Mouse (Mus musculus) liver, adult 2 months (tissue): ENCODE data around the gene Wdr83. TPM values are rescaled to one million over a fixed set of nuclear protein-coding genes. Genes with fewer than 3 reads are reported as not detected.

Experiments used
- DNase-seq: peaks from one replicate; pipeline ENCODE4 v3.0.0-alpha.2; 2011; ENCODE audit warnings: low read depth, low spot score; ENCODE audit errors: extremely low read depth
- H3K27ac ChIP-seq: fragments of 200-500 bp; replicated peaks from 2 replicates; pipeline ENCODE4 v1.5.1; 2012; ENCODE audit warnings: low read depth, mild to moderate bottlenecking, control low read depth, inconsistent platforms, low read length; ENCODE audit not compliant: insufficient read depth
- H3K27me3 ChIP-seq: fragments of 200-500 bp; 2 replicates; pipeline ENCODE4 v1.6.1; 2012; ENCODE audit warnings: mild to moderate bottlenecking, moderate library complexity, low read length, inconsistent platforms; ENCODE audit not compliant: control insufficient read depth, insufficient read depth
- H3K36me3 ChIP-seq: fragments of 200-500 bp; 2 replicates; pipeline ENCODE4 v1.6.1; 2012; ENCODE audit warnings: low read length, inconsistent platforms; ENCODE audit not compliant: control insufficient read depth, insufficient read depth
- H3K4me1 ChIP-seq: fragments of 200-500 bp; 2 replicates; pipeline ENCODE4 v1.6.1; 2011; ENCODE audit warnings: low read length; ENCODE audit not compliant: control insufficient read depth, insufficient read depth
- H3K4me3 ChIP-seq: fragments of 200-500 bp; 2 replicates; pipeline ENCODE4 v1.5.1; 2011; ENCODE audit warnings: low read depth, mild to moderate bottlenecking, control low read depth, low read length, moderate library complexity; ENCODE audit not compliant: insufficient read depth
- H3K79me2 ChIP-seq: fragments of 200-500 bp; 2 replicates; pipeline ENCODE4 v1.6.1; 2012; ENCODE audit warnings: inconsistent platforms, mild to moderate bottlenecking, low read length, moderate library complexity; ENCODE audit not compliant: control insufficient read depth, insufficient read depth
- H3K9ac ChIP-seq: fragments of 200-500 bp; 2 replicates; pipeline ENCODE4 v1.6.1; 2012; ENCODE audit warnings: low read depth, mild to moderate bottlenecking, control low read depth, inconsistent platforms, low read length
- CTCF ChIP-seq: fragments of 200-500 bp; IDR thresholded peaks from 2 replicates; pipeline ENCODE4 v1.5.1; 2011; ENCODE audit warnings: low read depth, low read length, control low read depth
- POLR2A ChIP-seq: fragments of 200-500 bp; IDR thresholded peaks from 2 replicates; pipeline ENCODE4 v1.6.1; 2011; ENCODE audit warnings: low read length, control low read depth; ENCODE audit not compliant: insufficient read depth; ENCODE audit errors: extremely low read depth
- WGBS: fragments of 180-500 bp; shearing (Covaris S2); methylation state at CpG from one replicate; pipeline ENCODE4 v1.1.7; 2018; 5-methylcytosine and 5-hydroxymethylcytosine counted together
- polyA plus RNA-seq: library from polyadenylated mRNA; depleted of rRNA; stranded (reverse); fragments of >200 nt; gene quantifications from 2 replicates; pipeline ENCODE4 v1.2.3, GENCODE M21; 2012
- total RNA-seq: library from RNA; depleted of rRNA; stranded (reverse); fragments of >200 nt; gene quantifications from 2 replicates; pipeline ENCODE4 v1.2.3, GENCODE M21; 2014

Wdr83 gene
- total and polyA plus RNA-seq, 2 experiments = 12.2 to 26.2 TPM

DNA sequence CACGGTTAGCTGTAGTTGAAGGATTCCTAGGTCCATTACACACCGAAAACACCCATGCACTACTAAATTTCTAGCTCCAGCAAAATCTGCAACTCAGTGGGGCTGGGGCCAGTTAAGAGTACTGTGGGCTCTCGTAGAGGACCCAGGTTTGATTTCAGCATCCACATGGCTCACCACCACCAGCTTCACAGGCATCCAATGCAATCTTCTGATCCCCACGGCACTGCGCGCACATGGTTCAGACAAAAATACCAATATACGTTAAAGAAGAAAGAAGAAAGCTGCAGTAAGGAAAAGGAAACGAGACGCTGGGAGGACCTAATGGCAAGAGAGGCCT lies 44.8 kb downstream of the Wdr83 start:
- Histone ChIP-seq H3K4me3 (peak overlapping the region; percentile 67), H3K79me2 (peaks cover 14% of the 10 kb centered on the region; the same call in 1 of the 2 replicates), H3K27ac (peak overlapping the region; percentile 95), H3K9ac (peak overlapping the region; percentile 82), H3K4me1 (peaks cover 20% of the 10 kb centered on the region), H3K27me3 (no peaks in the 10 kb centered on the region), H3K36me3 (peaks cover 4% of the 10 kb centered on the region)
- no peak for DNase-seq
- WGBS = under 1% methylated on average over 9 of the region's 9 CpGs
- no peak for TF ChIP-seq POLR2A
- TF ChIP-seq CTCF = no peak

DNA sequence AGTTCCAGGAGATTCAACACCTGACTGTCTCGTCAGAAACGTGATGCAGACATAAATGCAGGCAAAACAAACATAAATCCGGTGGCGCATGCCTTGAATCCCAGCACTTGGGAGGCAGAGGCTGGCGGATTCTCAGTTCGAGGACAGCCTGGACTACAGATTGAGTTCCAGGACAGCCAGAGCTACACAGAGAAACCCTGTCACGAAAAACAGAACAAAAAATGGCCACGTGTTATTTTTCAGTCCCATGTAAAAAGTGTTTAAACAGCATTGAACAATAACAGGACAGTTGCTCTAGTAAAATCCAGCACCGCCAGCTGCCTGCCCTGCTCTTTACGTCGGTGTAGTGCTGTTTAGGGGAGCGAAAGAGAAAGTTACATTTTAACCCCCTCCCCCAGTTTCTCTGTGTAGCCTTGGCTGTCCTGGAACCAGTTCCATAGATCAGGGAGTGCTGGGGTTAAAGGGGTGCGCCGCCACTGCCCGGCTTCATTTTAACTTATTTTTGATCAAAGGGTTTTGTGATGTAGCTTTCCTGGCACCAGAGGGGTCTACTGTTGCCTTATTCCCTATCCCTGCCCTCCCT lies 45.3 kb downstream of the Wdr83 start:
- peaks cover 20% of the 10 kb centered on the region for H3K4me1 ChIP-seq
- peak overlapping the region; percentile 95 for H3K27ac ChIP-seq
- DNase-seq = peak; percentile 67
- peak overlapping the region; percentile 82 for H3K9ac ChIP-seq
- H3K27me3 ChIP-seq = no peaks in the 10 kb centered on the region
- WGBS = under 1% methylated on average over 15 of the region's 15 CpGs
- H3K4me3 ChIP-seq = peak overlapping the region; percentile 67
- TF ChIP-seq CTCF (no peak), POLR2A (no peak)
- H3K79me2 ChIP-seq = peaks cover 14% of the 10 kb centered on the region; the same call in 1 of the 2 replicates
- peaks cover 2% of the 10 kb centered on the region for H3K36me3 ChIP-seq

DNA sequence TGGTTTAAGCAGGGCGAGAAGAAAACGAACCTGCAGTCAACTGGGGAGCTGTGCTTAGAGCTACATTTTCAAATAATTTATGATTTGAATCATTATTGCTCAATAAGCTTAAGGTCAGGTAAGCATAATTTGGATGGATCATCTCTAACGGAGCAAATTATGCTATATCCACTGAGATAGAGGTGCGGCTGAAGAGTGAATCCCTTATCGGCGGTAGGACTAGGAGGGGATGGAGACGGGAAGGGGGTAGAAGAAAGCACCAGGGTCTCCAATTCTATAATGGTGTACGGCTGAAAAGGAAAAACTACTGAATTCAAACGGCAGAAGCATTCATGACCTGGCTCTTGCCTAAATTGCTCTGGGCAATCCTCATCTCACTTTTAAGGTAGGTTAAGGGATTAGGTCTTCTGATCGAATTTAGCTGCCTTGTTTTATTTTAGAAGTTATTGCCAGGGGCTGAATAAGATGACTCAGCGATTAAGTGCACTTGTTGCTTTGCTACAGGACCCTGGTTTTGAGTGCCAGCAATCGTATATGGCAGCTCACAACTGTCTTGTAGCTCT lies 45.9 kb downstream of the Wdr83 start:
- H3K4me1 ChIP-seq = peaks cover 22% of the 10 kb centered on the region
- DNase-seq = peak; percentile 65
- H3K27me3 ChIP-seq = no peaks in the 10 kb centered on the region
- peak overlapping the region; percentile 67 for H3K4me3 ChIP-seq
- H3K9ac ChIP-seq = peak overlapping the region; percentile 82
- peaks cover 6% of the 10 kb centered on the region for H3K36me3 ChIP-seq
- WGBS = 3% methylated on average over 12 of the region's 12 CpGs
- TF ChIP-seq CTCF = no peak
- peak overlapping the region; percentile 95 for H3K27ac ChIP-seq
- peaks cover 10% of the 10 kb centered on the region; the same call in 1 of the 2 replicates for H3K79me2 ChIP-seq

DNA sequence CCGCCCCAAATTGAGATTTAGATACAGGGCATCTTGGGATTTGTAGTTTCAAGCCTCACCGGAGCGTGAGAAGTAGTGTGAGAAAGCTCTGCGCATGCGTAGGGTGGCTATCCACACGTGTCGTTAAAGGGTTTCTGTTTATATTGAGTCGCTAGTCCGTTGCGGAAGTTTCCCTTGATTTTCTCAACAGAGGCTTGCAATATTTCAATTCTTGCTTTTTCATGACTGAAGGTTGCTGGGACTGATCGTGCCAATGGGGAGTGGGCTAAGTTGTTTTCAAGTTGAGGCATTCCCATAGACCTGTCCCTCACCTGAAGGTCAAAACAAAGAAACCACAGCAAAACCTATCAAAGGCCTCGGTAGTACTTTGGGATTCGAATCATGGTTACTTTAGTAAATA lies 46.3 kb downstream of the Wdr83 start:
- TF ChIP-seq CTCF (no peak), POLR2A (no peak)
- Histone ChIP-seq H3K4me3 (peak overlapping the region; percentile 55), H3K9ac (peak overlapping the region; percentile 61), H3K27me3 (no peaks in the 10 kb centered on the region), H3K27ac (peak overlapping the region; percentile 95), H3K36me3 (peaks cover 11% of the 10 kb centered on the region), H3K4me1 (peaks cover 22% of the 10 kb centered on the region), H3K79me2 (peaks cover 10% of the 10 kb centered on the region; the same call in 1 of the 2 replicates)
- DNase-seq = peak; percentile 87
- WGBS = under 1% methylated on average over 13 of the region's 13 CpGs

DNA sequence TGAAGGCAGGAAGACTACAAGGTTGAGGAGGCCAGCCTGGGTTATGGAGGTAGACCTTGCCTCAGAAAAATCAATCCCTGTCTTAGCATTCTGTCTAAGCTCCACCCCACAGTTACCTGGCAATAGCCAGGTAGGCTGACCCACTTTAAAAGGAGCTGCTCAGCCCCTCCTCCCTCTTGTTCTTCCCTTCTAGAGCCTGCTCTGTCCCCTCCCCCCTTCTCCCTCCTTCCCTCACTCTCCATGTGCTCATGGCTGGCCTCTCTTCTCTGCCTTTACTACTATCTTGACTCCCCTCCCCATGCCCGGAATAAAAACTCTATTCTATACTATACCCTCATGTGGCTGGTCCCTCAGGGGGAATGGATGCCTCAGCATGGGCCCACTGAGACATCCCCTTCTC lies 47.2 kb downstream of the Wdr83 start:
- TF ChIP-seq CTCF = no peak
- TF ChIP-seq POLR2A = no peak
- WGBS = 67% methylated on average over 1 of the region's 1 CpGs
- Histone ChIP-seq H3K79me2 (peaks cover 16% of the 10 kb centered on the region), H3K4me3 (no peak overlapping the region), H3K4me1 (peaks cover 22% of the 10 kb centered on the region), H3K36me3 (peaks cover 13% of the 10 kb centered on the region), H3K9ac (no peak overlapping the region), H3K27ac (peak overlapping the region; percentile 5; the same call in 1 of the 2 replicates), H3K27me3 (no peaks in the 10 kb centered on the region)
- no peak for DNase-seq
